Mouse (Mus musculus) ES-E14 (cell line): ENCODE data around the gene Apln.

Source experiments
- CHD2 ChIP-seq: IDR thresholded peaks from 2 replicates; pipeline ENCODE4 v1.6.1; 2014; ENCODE audit warnings: mild to moderate bottlenecking, low read depth, low read length, inconsistent platforms
- ZC3H11A ChIP-seq: IDR thresholded peaks from 2 replicates; pipeline ENCODE4 v1.6.1; 2012; ENCODE audit warnings: low read depth, mild to moderate bottlenecking, inconsistent platforms, low read length, borderline replicate concordance

DNA sequence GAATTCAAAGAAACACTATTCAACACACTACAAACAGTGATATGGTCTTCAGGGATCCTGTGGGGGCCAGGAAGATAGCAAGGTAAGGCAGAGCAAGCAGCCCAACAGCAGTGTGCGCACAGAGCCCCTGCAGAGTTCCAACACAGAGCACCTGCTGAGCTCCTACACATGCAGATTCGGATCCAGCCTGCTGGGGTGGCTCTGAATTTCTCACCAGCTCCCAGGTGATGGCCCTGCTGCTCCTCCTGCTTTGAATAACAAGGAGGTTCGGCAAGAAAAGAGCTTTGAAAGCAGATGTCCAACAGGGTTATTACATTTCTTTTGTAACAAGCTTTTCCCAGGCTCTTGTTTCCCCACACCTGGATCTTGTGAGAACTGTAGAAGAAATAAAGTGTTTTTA, 37.3 kb upstream of the Apln start:
- no peak for TF ChIP-seq ZC3H11A
- no peak for TF ChIP-seq CHD2
